Mouse (Mus musculus): ENCODE results near the gene Vps9d1.
"Not testable (repeated sequence)": the region's sequence is repeated elsewhere in the genome, so short reads cannot be mapped to it uniquely, and the experiment has no call there.

Vps9d1 gene

GRCm38 (mm10) chr8:123254099-123254885 lies at the start of gene Vps9d1, which contains the start of gene Zfp276:
Gene Vps9d1, minus strand, starts transcription at chr8:123254348.
Gene Zfp276, plus strand, starts transcription at chr8:123254195.
- peak; percentile 55 to 74 for DNase-seq (ENCODE audit: low spot score in 2 of 2)

GRCm38 (mm10) chr8:123298301-123298700 lies 44.2 kb upstream of the Vps9d1 start:
- DNase-seq (ENCODE audit: low spot score in 2 of 2) = no peak

- no peak for DNase-seq (ENCODE audit: low spot score in 2 of 2)
Observed at GRCm38 (mm10) chr8:123292785-123293184, 38.6 kb upstream of the Vps9d1 start.

GRCm38 (mm10) chr8:123292281-123292680 lies 38.1 kb upstream of the Vps9d1 start:
- no peak for DNase-seq (ENCODE audit: low spot score in 2 of 2)

GRCm38 (mm10) chr8:123291716-123292115 lies 37.6 kb upstream of the Vps9d1 start:
- no peak for DNase-seq (ENCODE audit: low spot score in 2 of 2)

- no peak for DNase-seq (ENCODE audit: low spot score in 2 of 2)
Observed at GRCm38 (mm10) chr8:123290679-123291078, 36.5 kb upstream of the Vps9d1 start.

- DNase-seq (ENCODE audit: low spot score in 2 of 2) = peak in 1 of 2 experiments; percentile 16
Observed at GRCm38 (mm10) chr8:123290166-123290565, 36.0 kb upstream of the Vps9d1 start.

GRCm38 (mm10) chr8:123287362-123287761 lies 33.2 kb upstream of the Vps9d1 start:
- no peak for DNase-seq (ENCODE audit: low spot score in 2 of 2)

GRCm38 (mm10) chr8:123284493-123284892 lies 30.3 kb upstream of the Vps9d1 start:
- DNase-seq (ENCODE audit: low spot score in 2 of 2) = no peak

GRCm38 (mm10) chr8:123283991-123284390 lies 29.8 kb upstream of the Vps9d1 start:
- DNase-seq (ENCODE audit: low spot score in 2 of 2) = no peak

- not testable (repeated sequence) for DNase-seq (ENCODE audit: low spot score in 2 of 2)
Observed at GRCm38 (mm10) chr8:123282994-123283393, 28.8 kb upstream of the Vps9d1 start.

GRCm38 (mm10) chr8:123280302-123281094 lies 26.4 kb upstream of the Vps9d1 start:
- DNase-seq (ENCODE audit: low spot score in 2 of 2) = no peak

GRCm38 (mm10) chr8:123279828-123280227 lies 25.7 kb upstream of the Vps9d1 start:
- DNase-seq (ENCODE audit: low spot score in 2 of 2) = no peak

GRCm38 (mm10) chr8:123278445-123278844 lies 24.3 kb upstream of the Vps9d1 start:
- no peak for DNase-seq (ENCODE audit: low spot score in 2 of 2)

- DNase-seq (ENCODE audit: low spot score in 2 of 2) = no peak
Observed at GRCm38 (mm10) chr8:123275096-123275495, 20.9 kb upstream of the Vps9d1 start.

GRCm38 (mm10) chr8:123274447-123274846 lies 20.3 kb upstream of the Vps9d1 start:
- no peak for DNase-seq (ENCODE audit: low spot score in 2 of 2)

GRCm38 (mm10) chr8:123271901-123272300 lies 17.8 kb upstream of the Vps9d1 start:
- DNase-seq (ENCODE audit: low spot score in 2 of 2) = no peak

GRCm38 (mm10) chr8:123271147-123271546 lies 17.0 kb upstream of the Vps9d1 start:
- DNase-seq (ENCODE audit: low spot score in 2 of 2) = no peak

GRCm38 (mm10) chr8:123267926-123268656 lies 13.9 kb upstream of the Vps9d1 start:
- DNase-seq (ENCODE audit: low spot score in 2 of 2) = no peak

GRCm38 (mm10) chr8:123257593-123257992 lies 3.4 kb upstream of the Vps9d1 start:
- DNase-seq (ENCODE audit: low spot score in 2 of 2) = not testable (repeated sequence)

GRCm38 (mm10) chr8:123257114-123257513 lies 3.0 kb upstream of the Vps9d1 start:
- DNase-seq (ENCODE audit: low spot score in 2 of 2) = peak in 1 of 2 experiments; percentile 41

GRCm38 (mm10) chr8:123255170-123255569 lies 1.0 kb upstream of the Vps9d1 start:
- no peak for DNase-seq (ENCODE audit: low spot score in 2 of 2)
